Mouse (Mus musculus): ENCODE measurements around the gene Gas2l2.

- TF ChIP-seq CTCF (IDR thresholded peaks at IDR 0.05; ENCODE audit: insufficient read depth, low read length) (peak; percentile 96), POLR2A (IDR thresholded peaks at IDR 0.05; ENCODE audit: borderline replicate concordance, extremely low read depth, low read depth, low read length) (no peak)
Observed at GRCm38 (mm10) chr11:83424681-83425080, 4.6 kb downstream of the Gas2l2 start.
